Mouse (Mus musculus) ES-Bruce4 (cell line): Measurements from ENCODE around the gene Pik3ip1. TPM values are rescaled to one million over a fixed set of nuclear protein-coding genes. Genes with fewer than 3 reads are reported as not detected.

ENCODE experiments used
- H3K27ac ChIP-seq: 2 replicates; pipeline ENCODE4 v1.5.1; 2012; ENCODE audit warnings: low read length, inconsistent platforms; ENCODE audit not compliant: insufficient read depth
- H3K27me3 ChIP-seq: 2 replicates; pipeline ENCODE4 v1.6.1; 2012; ENCODE audit warnings: mild to moderate bottlenecking, low read length, inconsistent platforms; ENCODE audit not compliant: control insufficient read depth, poor library complexity, insufficient read depth, severe bottlenecking
- H3K36me3 ChIP-seq: 2 replicates; pipeline ENCODE4 v1.6.1; 2012; ENCODE audit warnings: inconsistent platforms, mild to moderate bottlenecking, low read length, moderate library complexity; ENCODE audit not compliant: control insufficient read depth, poor library complexity, insufficient read depth, severe bottlenecking
- H3K4me1 ChIP-seq: one replicate; pipeline ENCODE4 v1.8.1; 2011; ENCODE audit warnings: low read length; ENCODE audit not compliant: control insufficient read depth, insufficient read depth
- H3K4me3 ChIP-seq: 2 replicates; pipeline ENCODE4 v1.5.1; 2011; ENCODE audit warnings: low read depth, mild to moderate bottlenecking, low read length
- H3K9ac ChIP-seq: 2 replicates; pipeline ENCODE4 v1.6.1; 2012; ENCODE audit warnings: low read depth, mild to moderate bottlenecking, inconsistent platforms; ENCODE audit not compliant: poor library complexity, severe bottlenecking
- H3K9me3 ChIP-seq: replicated peaks from 2 replicates; pipeline ENCODE4 v1.6.1; 2012; ENCODE audit warnings: mild to moderate bottlenecking, low read length, inconsistent platforms; ENCODE audit not compliant: control insufficient read depth, poor library complexity, insufficient read depth, severe bottlenecking
- CTCF ChIP-seq: IDR thresholded peaks from one replicate; pipeline ENCODE4 v1.8.1; 2011; ENCODE audit warnings: low read depth, low read length
- EP300 ChIP-seq: IDR thresholded peaks from 2 replicates; pipeline ENCODE4 v1.6.1; 2011; ENCODE audit warnings: low read depth, low read length; ENCODE audit not compliant: insufficient read depth
- POLR2A ChIP-seq: IDR thresholded peaks from one replicate; pipeline ENCODE4 v1.8.1; 2011; ENCODE audit warnings: low read length; ENCODE audit not compliant: insufficient read depth
- polyA plus RNA-seq: library from polyadenylated mRNA; stranded (reverse); fragments of >200 nt; gene quantifications from 2 replicates; pipeline ENCODE4 v1.2.4, GENCODE M21; 2011; ENCODE audit warnings: low read depth; ENCODE audit not compliant: missing spikeins, insufficient read depth, insufficient read length

Pik3ip1 gene
- polyA plus RNA-seq, 1 experiment: 17.0 TPM

- Histone ChIP-seq H3K9me3 (no peaks in the 10 kb centered on the region), H3K36me3 (no peaks in the 10 kb centered on the region), H3K27me3 (no peaks in the 10 kb centered on the region), H3K9ac (no peak overlapping the region), H3K27ac (no peak overlapping the region), H3K4me3 (no peak overlapping the region), H3K4me1 (no peaks in the 10 kb centered on the region)
- TF ChIP-seq CTCF: no peak
- no peak for TF ChIP-seq POLR2A
- no peak for TF ChIP-seq EP300
Observed at GRCm38 (mm10) chr11:3318286-3318685, 11.9 kb upstream of the Pik3ip1 start.

GRCm38 (mm10) chr11:3328271-3328670 is 1.9 kb upstream of the Pik3ip1 start:
- H3K9me3 ChIP-seq: no peaks in the 10 kb centered on the region
- H3K9ac ChIP-seq: no peak overlapping the region
- peaks cover 2% of the 10 kb centered on the region for H3K4me1 ChIP-seq
- no peak for TF ChIP-seq EP300
- no peaks in the 10 kb centered on the region for H3K36me3 ChIP-seq
- no peak overlapping the region for H3K4me3 ChIP-seq
- H3K27me3 ChIP-seq: no peaks in the 10 kb centered on the region
- no peak overlapping the region for H3K27ac ChIP-seq

DNA sequence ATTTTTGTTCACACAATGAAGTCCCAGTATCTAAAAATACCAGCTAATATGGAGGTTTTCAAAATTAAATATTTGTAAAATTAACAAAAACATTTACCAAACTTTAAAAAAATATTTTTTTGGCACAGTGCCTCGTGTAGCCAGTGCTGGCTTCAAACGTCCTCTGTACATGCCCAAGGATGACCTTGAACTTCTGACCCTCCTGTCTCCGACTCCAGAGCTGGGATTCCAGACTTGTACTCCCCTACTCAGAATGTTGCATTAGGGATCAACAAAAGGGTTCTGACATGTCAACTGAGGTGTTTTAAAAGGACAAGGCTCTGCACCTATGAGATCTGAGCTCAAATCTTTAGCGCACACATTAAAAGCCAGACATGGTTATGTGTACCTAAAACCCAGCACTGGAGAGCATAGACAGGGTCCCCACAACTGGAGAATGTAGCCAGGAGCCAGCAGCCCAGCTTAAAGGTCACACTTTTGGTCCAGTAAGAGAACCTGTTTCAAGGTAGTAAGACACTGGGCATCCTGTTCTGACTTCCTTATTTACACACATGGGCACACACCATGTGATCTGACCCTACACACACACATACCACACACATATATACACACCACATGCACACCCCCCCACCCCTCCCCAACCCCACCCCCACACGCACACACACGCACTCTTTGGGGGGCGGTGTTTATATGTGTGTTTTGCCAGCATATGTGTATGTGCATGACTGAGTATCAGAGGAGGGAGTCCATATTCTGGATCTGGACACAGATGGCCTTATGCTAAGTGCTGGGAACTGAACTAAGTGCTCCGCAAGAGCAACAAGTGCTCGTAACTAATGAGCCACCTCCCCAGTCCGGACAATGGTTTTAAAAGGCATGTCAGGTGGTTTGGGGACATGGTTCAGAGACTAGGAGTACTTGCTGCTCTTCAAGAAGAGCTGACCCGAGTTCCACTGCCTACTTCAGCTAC is 1.1 kb upstream of the Pik3ip1 start:
- no peak for TF ChIP-seq POLR2A
- no peak for TF ChIP-seq EP300
- no peak for TF ChIP-seq CTCF

DNA sequence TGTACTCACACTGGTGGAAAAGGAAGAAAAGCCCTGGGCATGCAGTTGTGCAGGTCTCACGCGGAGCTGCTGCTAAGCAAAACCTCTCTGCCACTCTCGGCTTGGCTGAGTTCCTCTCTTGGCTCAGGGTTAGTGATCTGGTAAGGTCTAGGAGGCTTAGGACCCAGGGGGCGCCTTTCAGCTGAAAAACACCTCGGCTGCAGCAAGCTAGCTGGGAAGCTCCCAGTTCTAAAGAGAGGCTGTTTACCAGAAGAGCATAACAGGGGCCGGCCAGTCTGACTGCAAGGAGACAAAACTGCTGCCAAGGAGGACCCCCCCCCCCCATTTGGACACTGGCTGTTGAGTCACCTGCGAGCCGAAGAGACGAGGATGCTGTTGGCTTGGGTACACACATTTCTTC is 365 bp downstream of the Pik3ip1 start:
- Histone ChIP-seq H3K9me3 (no peaks in the 10 kb centered on the region), H3K9ac (peak overlapping the region; percentile 84), H3K36me3 (no peaks in the 10 kb centered on the region), H3K4me1 (peaks cover 9% of the 10 kb centered on the region), H3K27me3 (no peaks in the 10 kb centered on the region), H3K27ac (no peak overlapping the region), H3K4me3 (peak overlapping the region; percentile 51)
- TF ChIP-seq EP300: no peak
- peak; percentile 44 for TF ChIP-seq CTCF

More for the DNA sequence above, 1.1 kb upstream of the Pik3ip1 start:
- H3K9me3 ChIP-seq: no peaks in the 10 kb centered on the region
- H3K27ac ChIP-seq: no peak overlapping the region
- no peaks in the 10 kb centered on the region for H3K27me3 ChIP-seq
- H3K4me1 ChIP-seq: peaks cover 4% of the 10 kb centered on the region
- H3K36me3 ChIP-seq: no peaks in the 10 kb centered on the region
- H3K9ac ChIP-seq: no peak overlapping the region
- no peak overlapping the region for H3K4me3 ChIP-seq

DNA sequence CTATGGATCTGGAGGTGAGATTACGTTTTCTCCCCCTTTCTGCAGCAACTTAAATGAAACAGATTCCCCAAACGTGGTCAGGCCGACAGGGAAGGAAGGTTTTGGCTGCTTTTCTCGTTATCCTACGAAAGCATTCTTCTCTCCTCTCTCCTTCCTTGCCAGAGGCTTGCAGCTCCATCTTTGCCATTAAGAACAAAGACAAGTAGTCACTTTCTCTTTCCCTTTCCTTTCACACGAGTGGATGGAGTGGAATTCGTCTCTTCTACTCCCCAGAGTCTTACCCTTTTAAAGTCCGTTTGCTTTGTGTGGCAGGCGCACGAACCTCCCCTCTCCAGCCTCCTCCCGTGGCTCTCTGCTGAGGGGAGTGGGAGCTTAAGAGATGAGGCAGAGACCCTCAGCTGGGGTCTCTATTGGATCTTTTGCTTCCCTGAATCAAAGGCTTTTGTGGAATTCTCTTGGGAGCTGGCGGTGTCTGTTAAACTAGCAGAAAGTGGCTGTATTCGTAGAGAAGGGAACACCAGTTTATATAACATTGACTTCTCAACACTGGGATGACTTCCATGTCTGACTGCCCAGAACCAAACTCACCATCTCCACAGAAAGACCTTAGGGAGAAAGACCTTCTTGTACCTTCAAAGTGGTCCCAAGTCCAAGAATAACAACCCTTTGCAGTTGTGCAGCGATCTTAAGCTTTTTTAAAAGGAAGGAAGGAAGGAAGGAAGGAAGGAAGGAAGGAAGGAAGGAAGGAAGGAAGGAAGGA is 970 bp downstream of the Pik3ip1 start:
- Histone ChIP-seq H3K9ac (peak overlapping the region; percentile 84), H3K4me1 (peaks cover 10% of the 10 kb centered on the region), H3K4me3 (peak overlapping the region; percentile 61), H3K27ac (no peak overlapping the region), H3K36me3 (no peaks in the 10 kb centered on the region), H3K9me3 (no peaks in the 10 kb centered on the region), H3K27me3 (no peaks in the 10 kb centered on the region)
- TF ChIP-seq EP300 (no peak), CTCF (no peak), POLR2A (no peak)
